Mouse (Mus musculus) hindbrain, embryonic 12.5 days (tissue): ENCODE data around the gene Fra10ac1. TPM values are rescaled to one million over a fixed set of nuclear protein-coding genes. Genes with fewer than 3 reads are reported as not detected.

ENCODE experiments used
- ATAC-seq: fragments of 200-750 bp; cut with Nextera tagmentation; 2 replicates; pipeline ENCODE4 v1.8.0; 2017; ENCODE audit warnings: moderate TSS enrichment; ENCODE audit not compliant: low FRiP score
- H3K27ac ChIP-seq: fragments of 300-500 bp; sonication (generic); 2 replicates; pipeline ENCODE4 v1.5.1; 2016; ENCODE audit warnings: mild to moderate bottlenecking
- H3K27me3 ChIP-seq: fragments of 300-500 bp; sonication (generic); 2 replicates; pipeline ENCODE4 v1.6.1; 2016; ENCODE audit warnings: mild to moderate bottlenecking
- H3K36me3 ChIP-seq: fragments of 300-500 bp; sonication (generic); 2 replicates; pipeline ENCODE4 v1.6.1; 2016; ENCODE audit warnings: mild to moderate bottlenecking
- H3K4me1 ChIP-seq: fragments of 300-500 bp; sonication (generic); 2 replicates; pipeline ENCODE4 v1.6.1; 2016
- H3K4me2 ChIP-seq: fragments of 300-500 bp; sonication (generic); replicated peaks from 2 replicates; pipeline ENCODE4 v1.6.1; 2016; ENCODE audit warnings: mild to moderate bottlenecking
- H3K4me3 ChIP-seq: fragments of 300-500 bp; sonication (generic); 2 replicates; pipeline ENCODE4 v1.5.1; 2016; ENCODE audit warnings: mild to moderate bottlenecking
- H3K9ac ChIP-seq: fragments of 300-500 bp; sonication (generic); 2 replicates; pipeline ENCODE4 v1.6.1; 2016; ENCODE audit warnings: mild to moderate bottlenecking, moderate library complexity
- H3K9me3 ChIP-seq: fragments of 300-500 bp; sonication (generic); replicated peaks from 2 replicates; pipeline ENCODE4 v1.6.1; 2016; ENCODE audit warnings: mild to moderate bottlenecking
- WGBS: fragments of 180-500 bp; shearing (Covaris S2); methylation state at CpG from one replicate; pipeline ENCODE4 v1.1.7; 2016; 5-methylcytosine and 5-hydroxymethylcytosine counted together
- polyA plus RNA-seq: library from polyadenylated mRNA; unstranded; fragments of >200 nt; fragmentation: Nextera tagmentation; extraction: Ambion mirVana; gene quantifications from 2 replicates; pipeline ENCODE4 v1.2.1, GENCODE M21; 2016

The Fra10ac1 gene
- polyA plus RNA-seq, 1 experiment from 2014 or later = 52.7 TPM

DNA sequence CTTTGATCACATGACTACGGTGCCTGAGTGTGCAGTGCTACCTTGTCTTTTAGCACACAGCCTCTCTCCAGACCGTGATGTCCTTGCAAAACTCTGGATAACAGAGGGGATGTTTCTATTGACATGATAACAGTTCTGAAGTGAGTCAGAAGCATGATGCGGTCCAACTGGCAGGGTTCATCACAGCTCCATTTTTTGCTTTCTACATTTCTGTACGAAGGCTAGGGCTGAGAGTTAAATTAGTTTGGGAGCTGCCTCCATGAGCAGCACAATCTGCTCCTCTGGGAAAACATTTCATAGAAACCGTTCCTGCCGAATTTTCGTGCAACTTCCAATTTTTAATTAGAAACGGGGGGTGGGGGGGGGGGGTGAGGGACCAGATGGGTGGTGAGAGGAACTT is 25.7 kb upstream of the Fra10ac1 start:
- Histone ChIP-seq H3K27me3 (no peaks in the 10 kb centered on the region), H3K9me3 (no peaks in the 10 kb centered on the region), H3K9ac (no peak overlapping the region), H3K4me2 (no peak overlapping the region), H3K4me3 (no peak overlapping the region), H3K4me1 (peaks cover 13% of the 10 kb centered on the region), H3K27ac (no peak overlapping the region), H3K36me3 (no peaks in the 10 kb centered on the region)
- ATAC-seq = no peak
- WGBS = 76% methylated on average over 8 of the region's 8 CpGs

- peak overlapping the region; percentile 67; the same call in 1 of the 2 replicates for H3K27ac ChIP-seq
- no peak for ATAC-seq
These were observed 22.2 kb upstream of the Fra10ac1 start for GRCm38 (mm10) chr19:38246177-38246622.

GRCm38 (mm10) chr19:38245361-38246176 is 21.6 kb upstream of the Fra10ac1 start:
- Histone ChIP-seq H3K4me2 (no peak overlapping the region), H3K27me3 (no peaks in the 10 kb centered on the region), H3K4me1 (peaks cover 13% of the 10 kb centered on the region), H3K4me3 (no peak overlapping the region), H3K9ac (no peak overlapping the region), H3K27ac (peak overlapping the region; percentile 67), H3K9me3 (no peaks in the 10 kb centered on the region), H3K36me3 (no peaks in the 10 kb centered on the region)
- 56% methylated on average over 10 of the region's 10 CpGs for WGBS
- peak; percentile 56; the same call in 1 of the 2 replicates for ATAC-seq

More at GRCm38 (mm10) chr19:38246177-38246622, 22.2 kb upstream of the Fra10ac1 start:
- Histone ChIP-seq H3K27me3 (no peaks in the 10 kb centered on the region), H3K4me2 (no peak overlapping the region), H3K36me3 (no peaks in the 10 kb centered on the region), H3K9me3 (no peaks in the 10 kb centered on the region), H3K4me3 (no peak overlapping the region), H3K9ac (no peak overlapping the region), H3K4me1 (peaks cover 13% of the 10 kb centered on the region)
- WGBS = 49% methylated on average over 7 of the region's 7 CpGs

DNA sequence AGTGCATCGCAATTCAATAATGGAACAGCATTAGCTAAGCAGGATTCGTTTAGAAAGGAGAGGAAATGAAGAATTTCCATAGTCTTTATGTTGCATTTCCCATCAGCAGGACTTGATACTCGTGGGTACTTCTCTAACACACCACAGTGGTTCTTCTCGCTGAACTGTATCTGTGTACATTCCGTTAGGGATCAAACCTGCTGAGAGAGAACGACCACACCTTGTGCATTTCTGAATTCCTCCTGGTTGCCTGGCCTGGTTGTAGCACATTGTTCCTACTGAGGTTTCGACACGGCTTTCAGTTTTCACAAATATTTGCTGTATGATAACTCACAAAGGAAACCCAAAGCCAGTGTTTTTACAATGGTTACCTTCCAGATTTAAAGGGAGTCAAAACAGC is 20.8 kb upstream of the Fra10ac1 start:
- no peaks in the 10 kb centered on the region for H3K27me3 ChIP-seq

GRCm38 (mm10) chr19:38242314-38242852 is 18.4 kb upstream of the Fra10ac1 start:
- Histone ChIP-seq H3K27ac (no peak overlapping the region), H3K4me2 (no peak overlapping the region), H3K4me3 (no peak overlapping the region), H3K9ac (no peak overlapping the region), H3K4me1 (peaks cover 18% of the 10 kb centered on the region), H3K36me3 (no peaks in the 10 kb centered on the region), H3K9me3 (no peaks in the 10 kb centered on the region), H3K27me3 (no peaks in the 10 kb centered on the region)
- WGBS = 91% methylated on average over 8 of the region's 8 CpGs
- no peak for ATAC-seq

More for the DNA sequence above, 20.8 kb upstream of the Fra10ac1 start:
- Histone ChIP-seq H3K36me3 (no peaks in the 10 kb centered on the region), H3K9me3 (no peaks in the 10 kb centered on the region), H3K4me3 (no peak overlapping the region), H3K4me1 (peaks cover 13% of the 10 kb centered on the region), H3K4me2 (no peak overlapping the region), H3K9ac (no peak overlapping the region), H3K27ac (0 out of 2 replicates have a peak overlapping the region, but pooled peaks have one; percentile 25)
- WGBS = 77% methylated on average over 8 of the region's 8 CpGs
- no peak for ATAC-seq

- Histone ChIP-seq H3K4me1 (peaks cover 5% of the 10 kb centered on the region; the same call in 1 of the 2 replicates), H3K27ac (peak overlapping the region; percentile 62), H3K4me3 (no peak overlapping the region), H3K4me2 (no peak overlapping the region), H3K36me3 (no peaks in the 10 kb centered on the region), H3K9ac (no peak overlapping the region), H3K27me3 (no peaks in the 10 kb centered on the region), H3K9me3 (no peaks in the 10 kb centered on the region)
- WGBS = 58% methylated on average over 12 of the region's 12 CpGs
- peak; percentile 75 for ATAC-seq
These were observed 14.4 kb upstream of the Fra10ac1 start for GRCm38 (mm10) chr19:38238213-38238951.

DNA sequence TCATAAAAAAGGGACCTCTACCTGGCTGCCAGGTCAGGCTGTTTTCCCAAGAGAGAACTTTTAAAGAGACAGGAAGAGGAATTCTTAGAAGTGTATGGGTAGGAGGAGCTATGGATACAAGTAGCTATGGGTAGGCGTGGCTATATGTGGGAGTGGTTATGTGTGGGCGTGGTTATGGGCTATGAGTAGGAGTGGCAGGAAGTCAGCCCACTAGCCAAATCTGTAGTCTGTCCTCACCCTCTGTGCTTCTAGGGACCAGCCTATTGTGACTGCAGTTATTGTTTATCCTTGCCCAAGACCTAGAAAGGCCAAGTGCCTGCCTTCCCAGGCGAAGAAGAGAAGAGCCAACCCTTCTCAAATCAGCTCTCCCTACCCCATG is 13.9 kb upstream of the Fra10ac1 start:
- Histone ChIP-seq H3K27ac (peak overlapping the region; percentile 62), H3K9me3 (no peaks in the 10 kb centered on the region), H3K4me1 (peaks cover 5% of the 10 kb centered on the region; the same call in 1 of the 2 replicates), H3K36me3 (no peaks in the 10 kb centered on the region), H3K4me2 (no peak overlapping the region), H3K9ac (no peak overlapping the region), H3K27me3 (no peaks in the 10 kb centered on the region), H3K4me3 (no peak overlapping the region)
- 51% methylated on average over 3 of the region's 3 CpGs for WGBS
- ATAC-seq = peak; percentile 62; the same call in 1 of the 2 replicates

GRCm38 (mm10) chr19:38236526-38236925 is 12.6 kb upstream of the Fra10ac1 start:
- H3K4me2 ChIP-seq = no peak overlapping the region
- H3K4me3 ChIP-seq = no peak overlapping the region
- peaks cover 10% of the 10 kb centered on the region; the same call in 1 of the 2 replicates for H3K4me1 ChIP-seq
- H3K36me3 ChIP-seq = no peaks in the 10 kb centered on the region
- no peak for ATAC-seq
- H3K27me3 ChIP-seq = no peaks in the 10 kb centered on the region
- no peaks in the 10 kb centered on the region for H3K9me3 ChIP-seq
- WGBS = 70% methylated on average over 5 of the region's 5 CpGs
- no peak overlapping the region for H3K9ac ChIP-seq
- no peak overlapping the region for H3K27ac ChIP-seq

GRCm38 (mm10) chr19:38232516-38232915 is 8.6 kb upstream of the Fra10ac1 start:
- peaks cover 5% of the 10 kb centered on the region; the same call in 1 of the 2 replicates for H3K4me1 ChIP-seq
- ATAC-seq = no peak
- 23% methylated on average over 4 of the region's 4 CpGs for WGBS

DNA sequence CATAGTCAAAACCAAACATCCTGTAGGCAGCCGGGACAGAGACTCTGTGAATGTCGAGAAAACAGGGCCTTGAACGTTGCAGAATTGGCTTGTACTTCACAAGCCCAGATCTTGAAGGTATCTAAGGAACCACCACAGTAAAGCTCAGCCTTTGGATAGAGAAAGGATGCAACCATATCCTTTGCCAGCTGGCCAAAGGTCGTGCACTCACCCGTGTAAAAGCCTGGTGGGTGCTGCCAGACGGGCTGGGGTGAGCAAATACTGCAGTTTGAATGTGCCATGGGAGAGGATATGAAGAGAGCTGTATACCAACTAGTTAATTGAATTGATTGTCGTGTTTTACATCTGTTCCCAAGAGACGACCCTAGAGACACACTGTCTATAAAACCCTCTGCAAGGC is 8.1 kb upstream of the Fra10ac1 start:
- ATAC-seq = no peak
- Histone ChIP-seq H3K27me3 (no peaks in the 10 kb centered on the region), H3K27ac (no peak overlapping the region), H3K9ac (no peak overlapping the region), H3K4me3 (no peak overlapping the region), H3K4me1 (peaks cover 5% of the 10 kb centered on the region; the same call in 1 of the 2 replicates), H3K4me2 (no peak overlapping the region), H3K36me3 (no peaks in the 10 kb centered on the region), H3K9me3 (no peaks in the 10 kb centered on the region)
- WGBS = 51% methylated on average over 8 of the region's 8 CpGs

More at GRCm38 (mm10) chr19:38232516-38232915, 8.6 kb upstream of the Fra10ac1 start:
- no peak overlapping the region for H3K9ac ChIP-seq
- H3K9me3 ChIP-seq = no peaks in the 10 kb centered on the region
- no peaks in the 10 kb centered on the region for H3K27me3 ChIP-seq
- H3K36me3 ChIP-seq = no peaks in the 10 kb centered on the region
- no peak overlapping the region for H3K4me3 ChIP-seq
- H3K4me2 ChIP-seq = no peak overlapping the region
- H3K27ac ChIP-seq = no peak overlapping the region

DNA sequence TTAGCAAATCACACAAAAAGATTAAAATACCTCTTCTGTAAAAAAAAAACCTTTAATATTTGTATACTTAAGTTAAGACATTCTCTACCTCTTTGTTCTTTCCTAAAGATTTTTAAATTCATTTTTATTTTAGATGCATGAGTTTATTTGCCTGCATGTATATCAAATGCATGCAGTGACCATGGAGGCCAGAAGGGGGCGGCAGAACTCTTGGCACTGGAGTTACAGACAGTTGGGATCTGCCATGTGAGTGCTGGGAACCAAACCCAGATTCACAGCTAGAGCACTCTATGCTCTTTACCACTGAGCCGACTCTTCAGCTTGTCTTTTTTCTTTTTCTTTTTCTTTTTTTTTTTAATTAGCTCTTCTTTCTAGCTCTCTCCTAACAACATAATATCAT is 4.7 kb upstream of the Fra10ac1 start:
- Histone ChIP-seq H3K4me2 (no peak overlapping the region), H3K27ac (no peak overlapping the region), H3K27me3 (no peaks in the 10 kb centered on the region), H3K36me3 (no peaks in the 10 kb centered on the region), H3K9me3 (no peaks in the 10 kb centered on the region), H3K4me3 (no peak overlapping the region), H3K4me1 (peaks cover 5% of the 10 kb centered on the region; the same call in 1 of the 2 replicates), H3K9ac (no peak overlapping the region)
- WGBS = 56% methylated on average over 2 of the region's 2 CpGs
- ATAC-seq = no peak

GRCm38 (mm10) chr19:38224685-38225060 is 717 bp upstream of the Fra10ac1 start:
- Histone ChIP-seq H3K4me3 (peak overlapping the region; percentile 51), H3K9me3 (no peaks in the 10 kb centered on the region), H3K9ac (peak overlapping the region; percentile 66), H3K4me1 (peaks cover 7% of the 10 kb centered on the region), H3K27me3 (no peaks in the 10 kb centered on the region), H3K4me2 (peak overlapping the region; percentile 65), H3K27ac (peak overlapping the region; percentile 89), H3K36me3 (no peaks in the 10 kb centered on the region)
- WGBS = 9% methylated on average over 9 of the region's 9 CpGs
- peak; percentile 51 for ATAC-seq
